Mouse (Mus musculus): ENCODE data around the gene Unc13b. TPM values are rescaled to one million over a fixed set of nuclear protein-coding genes. Genes with fewer than 3 reads are reported as not detected.
"Not testable (repeated sequence)": the region's sequence is repeated elsewhere in the genome, so short reads cannot be mapped to it uniquely, and the experiment has no call there.

The Unc13b gene
- total RNA-seq, 1 experiment from 2014 or later = 12.1 TPM

DNA sequence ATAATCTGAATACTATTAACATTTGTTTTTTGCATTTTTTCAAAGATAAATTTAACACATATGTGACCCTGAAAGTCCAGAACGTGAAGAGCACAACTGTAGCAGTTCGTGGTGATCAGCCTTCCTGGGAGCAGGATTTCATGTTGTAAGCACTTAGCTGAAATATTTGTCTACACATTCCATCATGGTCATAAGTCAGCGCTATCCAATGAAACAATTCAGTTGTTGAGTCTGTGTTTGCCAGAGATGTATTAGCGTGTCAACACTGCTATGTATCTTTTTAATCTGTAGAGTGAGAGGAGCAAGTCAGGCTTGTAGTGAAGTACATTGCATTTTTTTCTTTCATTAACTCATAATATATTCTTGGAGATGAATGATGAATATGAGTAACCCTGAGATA is 32.4 kb downstream of the Unc13b start:
- no peak for DNase-seq

DNA sequence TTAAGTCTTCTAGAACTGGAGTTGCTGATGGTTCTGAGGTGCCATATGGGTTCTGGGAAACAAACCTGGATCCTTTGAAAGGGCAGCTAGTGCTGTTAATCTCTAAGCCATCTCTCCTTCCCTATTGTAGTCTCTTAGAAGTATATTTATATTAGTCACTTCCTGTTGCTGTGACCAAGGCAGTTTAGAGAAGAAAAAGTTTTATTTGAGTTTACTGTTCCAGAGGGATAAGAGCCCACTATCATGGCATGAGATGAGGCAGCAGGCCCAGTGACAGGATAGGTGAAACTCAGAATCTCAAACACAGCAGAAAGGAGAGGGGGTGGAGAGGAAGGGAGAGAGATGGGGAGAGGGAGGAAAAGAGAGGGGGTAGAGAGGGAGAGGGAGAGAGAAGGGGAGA is 54.7 kb downstream of the Unc13b start:
- DNase-seq = no peak

DNA sequence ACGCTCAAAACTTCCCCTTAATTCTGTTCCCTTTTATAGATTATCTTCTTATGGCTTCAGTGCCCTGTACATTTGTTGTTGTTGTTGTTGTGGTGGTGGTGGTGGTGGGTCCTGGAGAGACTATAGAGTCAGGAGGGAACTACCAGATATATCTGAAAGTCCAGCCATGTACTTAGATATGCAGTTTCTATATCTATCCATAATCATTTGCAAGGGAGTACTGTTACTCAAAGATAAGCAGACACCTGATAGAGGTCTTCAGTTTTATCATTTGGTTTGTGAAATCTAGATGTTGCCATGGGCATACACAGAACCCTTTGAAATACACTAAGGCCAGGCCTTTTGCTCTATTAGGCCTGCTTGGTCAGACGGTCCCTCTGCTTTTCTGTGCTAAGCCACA is 55.8 kb downstream of the Unc13b start:
- no peak for DNase-seq

DNA sequence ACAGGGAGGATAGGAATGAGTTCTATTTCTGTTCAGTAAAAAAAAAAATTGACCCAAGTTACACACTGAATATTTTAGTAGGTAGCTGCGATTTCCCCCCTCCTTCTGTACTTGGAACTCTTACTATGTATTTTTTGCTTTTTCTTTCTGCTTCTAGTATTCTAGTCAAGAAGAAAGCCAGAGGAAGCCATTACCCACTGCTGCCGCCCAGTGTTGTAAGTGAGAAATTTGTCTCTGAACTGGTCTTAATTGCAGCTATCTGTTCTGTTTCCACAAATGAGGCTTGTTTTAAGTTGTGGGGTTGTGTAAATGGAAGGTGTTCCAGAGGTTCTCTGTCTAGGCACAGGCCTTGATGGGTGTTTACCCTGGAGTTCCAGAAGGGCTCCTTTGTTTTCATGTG is 56.2 kb downstream of the Unc13b start:
- peak; percentile 49 for DNase-seq

DNA sequence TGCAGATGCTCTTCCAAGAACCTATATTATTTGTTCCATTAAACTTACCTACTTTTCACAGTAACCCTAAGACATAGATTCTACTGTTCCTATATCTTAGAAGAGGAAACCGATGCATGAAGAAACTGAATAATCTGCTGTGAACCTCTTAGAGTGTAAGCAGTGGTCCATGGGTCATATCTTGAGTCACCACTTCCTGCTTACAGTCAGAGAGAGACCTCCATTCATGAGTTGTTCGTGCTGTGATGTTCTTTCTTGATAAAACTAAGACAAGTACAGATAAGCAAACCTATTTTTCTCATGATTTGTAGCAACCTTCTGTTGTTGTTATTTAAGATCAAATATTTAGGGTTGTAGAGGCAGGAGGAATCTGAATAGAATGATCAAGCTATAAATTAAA is 57.5 kb downstream of the Unc13b start:
- no peak for DNase-seq

DNA sequence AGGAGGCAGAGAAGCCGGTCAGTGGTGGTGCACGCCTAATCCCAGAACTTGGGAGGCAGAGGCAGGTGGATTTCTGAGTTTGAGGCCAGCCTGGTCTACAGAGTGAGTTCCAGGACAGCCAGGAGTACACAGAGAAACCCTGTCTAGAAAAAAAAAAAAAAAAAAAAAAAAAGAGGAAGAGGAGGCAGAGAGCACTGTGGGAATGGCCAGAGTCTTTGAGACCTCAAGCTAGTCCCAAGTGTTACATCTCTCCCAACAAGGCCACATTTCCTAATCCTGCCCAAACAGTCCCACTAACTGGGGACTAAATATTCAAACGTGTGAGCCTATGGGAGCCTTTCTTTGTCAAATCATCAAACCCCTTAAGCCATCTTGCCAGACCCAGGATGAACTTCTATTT is 71.0 kb downstream of the Unc13b start:
- DNase-seq = no peak

DNA sequence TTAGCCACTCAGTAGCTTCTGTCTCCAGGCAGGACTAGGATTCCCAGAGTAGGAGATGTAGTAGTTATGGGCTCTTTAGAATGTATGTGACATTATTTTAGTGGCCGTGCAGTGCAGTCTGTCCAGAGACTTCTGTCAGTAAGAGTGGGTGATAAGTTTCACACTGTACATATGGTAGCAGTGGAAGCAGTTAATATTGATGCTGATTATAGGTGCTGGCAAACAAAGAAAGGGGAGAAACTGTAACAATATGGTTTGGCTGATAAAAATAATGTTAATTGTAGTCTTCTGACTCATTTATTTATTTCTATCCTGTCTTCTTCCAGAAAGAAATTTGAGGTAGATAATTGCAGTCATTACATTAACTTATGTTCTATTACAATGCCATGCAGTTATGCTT is 83.9 kb downstream of the Unc13b start:
- DNase-seq = no peak

DNA sequence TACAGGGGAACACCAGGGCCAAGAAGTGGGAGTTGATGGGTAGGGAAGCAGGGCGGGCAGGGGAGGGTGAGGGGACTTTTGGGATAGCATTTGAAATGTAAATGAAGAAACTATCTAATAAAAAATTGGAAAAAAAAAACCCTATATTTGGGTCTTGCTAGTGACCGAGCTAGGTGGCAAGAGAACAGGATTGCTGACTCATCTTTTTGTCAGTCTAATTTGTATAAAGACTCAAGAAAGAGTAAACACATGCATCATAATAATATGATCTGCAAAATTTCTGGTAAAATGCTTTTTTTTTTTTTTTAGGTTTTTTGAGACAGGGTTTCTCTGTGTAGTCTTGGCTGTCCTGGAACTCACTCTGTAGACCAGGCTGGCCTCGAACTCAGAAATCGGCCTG is 93.7 kb downstream of the Unc13b start:
- not testable (repeated sequence) for DNase-seq

DNA sequence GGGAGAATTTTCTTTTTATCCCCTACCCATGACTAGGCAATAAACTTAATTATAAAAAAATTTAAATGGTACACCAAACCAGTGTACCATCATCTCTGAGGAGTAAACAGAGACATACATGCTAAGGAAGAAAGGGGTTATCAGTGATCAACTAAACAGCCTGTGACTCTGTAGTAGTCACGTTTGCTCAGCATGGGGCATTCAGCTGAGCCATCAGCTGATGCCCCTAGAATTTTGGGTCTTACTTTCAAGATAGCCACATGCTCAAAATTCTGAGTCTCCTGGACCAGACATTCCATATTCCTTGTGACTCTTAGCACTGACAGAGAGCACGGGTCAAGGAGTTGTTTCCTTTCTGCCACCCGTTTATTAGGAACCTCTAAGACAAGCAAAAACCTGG is 101.3 kb downstream of the Unc13b start:
- DNase-seq = no peak

DNA sequence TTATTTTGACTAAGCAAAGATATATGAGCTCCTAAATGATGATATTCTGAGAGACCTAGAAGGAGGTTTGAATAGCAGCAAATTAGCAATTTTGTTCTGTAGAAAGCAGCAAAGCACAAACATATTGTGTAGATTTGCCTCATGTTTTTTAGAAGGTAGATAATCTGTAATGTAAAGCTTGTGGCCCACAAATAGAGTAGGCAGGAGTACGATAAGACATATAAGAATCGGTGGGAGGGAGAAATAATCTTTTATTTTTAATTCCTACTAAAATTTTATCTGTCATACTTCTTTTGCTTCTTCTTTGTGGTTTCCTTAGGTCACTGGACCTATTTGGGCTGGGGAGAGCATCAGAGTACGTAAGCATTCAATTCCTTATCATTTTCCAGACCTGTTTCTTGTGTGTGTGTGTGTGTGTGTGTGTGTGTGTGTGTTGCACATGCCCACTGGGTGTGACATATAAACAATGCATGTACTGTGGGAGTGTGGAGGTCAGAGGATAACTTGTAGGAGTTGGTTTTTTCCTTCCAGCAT is 102.4 kb downstream of the Unc13b start:
- DNase-seq = no peak

DNA sequence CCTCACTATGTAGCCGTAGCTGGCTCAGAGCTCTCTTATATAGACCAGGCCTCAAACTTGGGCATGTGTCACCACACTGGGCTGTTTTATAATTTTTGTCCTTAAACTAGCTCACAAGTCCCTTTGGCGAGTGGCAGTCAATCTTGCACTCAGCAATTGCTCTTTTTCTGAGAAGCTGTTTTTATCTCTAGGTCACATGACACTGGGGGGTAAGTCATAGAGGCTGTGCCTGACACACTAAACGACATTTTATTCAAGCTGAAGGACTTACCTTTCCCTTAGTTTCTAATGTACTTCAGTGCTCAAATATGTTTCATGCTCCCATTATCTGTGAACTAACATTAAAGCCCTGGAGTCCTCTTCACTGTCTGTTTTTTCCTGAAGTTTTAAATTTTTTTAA is 104.5 kb downstream of the Unc13b start:
- DNase-seq = no peak

DNA sequence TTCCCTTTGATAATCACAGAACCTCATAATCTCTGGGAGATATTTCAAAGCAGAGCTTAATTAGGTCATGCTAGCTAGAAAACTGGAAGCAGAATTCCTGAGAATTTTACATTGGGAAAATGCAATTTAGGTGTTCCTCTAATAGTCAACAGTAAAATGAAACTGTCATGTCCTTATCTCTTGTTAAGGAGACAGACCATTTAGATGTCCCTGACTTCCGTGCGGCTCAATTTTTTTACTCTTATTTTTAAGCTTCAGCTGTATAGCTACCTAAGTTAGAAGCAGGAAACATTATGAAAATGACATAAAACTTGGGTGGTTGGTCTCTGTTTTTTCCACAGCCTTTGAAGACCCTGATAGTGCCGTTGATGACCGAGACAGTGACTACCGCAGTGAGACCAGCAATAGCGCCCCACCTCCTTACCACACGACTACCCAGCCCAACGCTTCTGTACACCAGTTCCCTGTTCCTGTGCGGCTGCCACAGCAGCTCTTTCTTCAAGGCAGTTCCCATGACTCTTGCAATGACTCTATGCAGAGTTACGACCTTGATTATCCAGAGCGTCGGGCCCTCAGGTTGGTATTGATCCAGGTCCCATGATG is 106.8 kb downstream of the Unc13b start:
- no peak for DNase-seq

DNA sequence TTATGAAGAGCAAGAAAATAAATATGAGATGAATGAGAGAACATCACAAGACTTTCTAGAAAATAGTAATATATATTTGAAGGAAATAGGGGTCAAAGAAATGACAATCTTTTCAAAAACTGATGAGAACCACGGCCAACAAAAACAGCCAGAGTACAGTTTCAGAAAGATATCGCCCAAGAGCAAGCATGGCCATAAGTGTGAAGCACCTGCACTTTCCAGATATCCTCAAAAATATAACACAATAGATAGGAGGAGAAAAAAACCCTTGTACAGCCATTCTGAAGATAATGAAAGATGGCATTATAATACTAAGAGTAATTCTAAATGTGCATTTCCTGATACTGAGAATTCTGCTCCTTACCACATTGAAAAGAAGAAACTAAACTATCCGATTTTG is 111.3 kb downstream of the Unc13b start:
- no peak for DNase-seq

DNA sequence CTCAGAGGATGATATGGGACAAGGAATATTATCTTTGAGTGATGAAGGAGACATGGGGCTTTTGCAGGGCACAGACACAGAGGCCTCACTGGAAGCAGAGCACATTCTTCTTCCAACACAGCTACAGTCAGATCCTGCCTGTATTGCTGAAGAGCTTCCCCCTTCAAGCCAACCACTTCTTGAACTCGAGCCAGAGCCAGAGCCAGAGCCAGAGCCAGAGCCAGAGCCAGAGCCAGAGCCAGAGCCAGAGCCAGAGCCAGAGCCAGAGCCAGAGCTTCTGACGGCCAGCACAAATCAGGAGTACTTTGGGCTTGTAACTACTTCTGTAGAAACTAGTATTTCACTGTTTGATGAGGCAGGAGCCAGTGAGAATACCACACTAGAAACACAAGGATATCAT is 118.4 kb downstream of the Unc13b start:
- peak; percentile 64 for DNase-seq

DNA sequence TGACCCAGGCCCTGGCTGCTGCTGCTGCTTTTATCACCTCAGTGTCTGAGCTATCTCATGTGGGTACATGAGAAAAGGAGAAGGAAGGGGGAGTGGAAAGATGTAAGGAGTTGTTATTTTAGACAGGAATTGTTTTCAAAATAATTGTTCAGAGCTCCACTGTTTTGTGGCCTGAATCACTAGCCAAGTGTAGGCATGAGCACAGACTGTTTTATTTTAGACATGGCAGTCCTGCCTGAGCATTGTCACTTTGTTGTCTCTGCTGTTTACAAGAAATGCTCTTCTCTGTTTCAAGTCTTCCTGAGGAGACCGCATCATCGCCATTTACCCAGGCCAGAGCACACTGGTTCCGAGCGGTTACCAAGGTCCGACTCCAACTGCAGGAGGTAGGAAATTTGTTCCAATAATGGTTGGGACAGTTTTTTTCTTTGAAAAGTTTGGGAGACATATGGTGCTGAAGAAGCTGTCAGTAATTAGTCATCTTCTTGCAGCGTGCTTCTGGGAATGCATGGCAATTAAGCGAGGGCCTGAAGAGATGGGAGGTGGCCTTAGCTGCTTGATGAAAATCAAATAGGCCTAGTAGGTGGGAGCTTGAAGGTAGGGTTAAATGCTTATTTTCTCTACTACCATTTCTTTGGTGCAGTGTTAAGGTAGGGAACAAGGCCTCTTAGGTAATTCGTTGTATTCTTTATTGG is 123.9 kb downstream of the Unc13b start:
- DNase-seq = no peak

DNA sequence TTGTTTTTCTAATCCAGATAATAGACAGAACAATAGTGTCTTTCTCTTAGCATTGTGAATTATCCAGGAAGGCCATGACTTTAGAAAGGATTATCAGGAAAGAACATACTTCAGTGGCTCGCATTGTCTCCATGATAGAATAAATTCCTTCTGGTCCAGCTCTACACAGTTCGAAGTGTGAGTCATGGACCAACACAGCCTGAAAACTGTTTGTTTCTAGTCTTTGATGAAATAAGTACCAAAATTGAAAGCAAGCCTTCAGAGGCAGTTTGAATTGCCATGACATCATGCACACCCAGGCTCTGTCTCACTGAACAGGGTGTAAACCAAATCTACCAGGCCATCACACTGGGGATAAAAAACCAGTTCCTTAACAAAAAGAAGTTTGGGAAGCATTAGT is 128.7 kb downstream of the Unc13b start:
- DNase-seq = no peak

DNA sequence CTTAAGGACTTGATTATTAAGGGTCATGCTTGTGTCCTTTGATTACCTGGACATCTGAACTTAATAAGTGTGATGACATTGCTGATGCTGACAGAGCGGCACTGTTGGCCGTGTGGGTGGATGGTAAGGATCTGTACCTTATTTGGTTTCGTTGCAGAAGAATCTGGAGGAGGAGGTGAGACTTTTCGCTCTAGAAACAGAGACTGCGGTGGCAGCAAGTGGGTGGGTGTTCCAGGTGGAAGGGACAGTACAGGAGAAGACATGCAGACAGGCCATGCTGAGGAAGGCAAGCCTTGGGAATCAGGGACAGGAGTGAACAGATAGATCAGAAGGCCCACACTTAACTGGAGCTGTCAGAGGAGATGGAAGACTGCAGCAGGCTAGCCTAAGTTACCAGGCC is 130.6 kb downstream of the Unc13b start:
- DNase-seq = no peak

DNA sequence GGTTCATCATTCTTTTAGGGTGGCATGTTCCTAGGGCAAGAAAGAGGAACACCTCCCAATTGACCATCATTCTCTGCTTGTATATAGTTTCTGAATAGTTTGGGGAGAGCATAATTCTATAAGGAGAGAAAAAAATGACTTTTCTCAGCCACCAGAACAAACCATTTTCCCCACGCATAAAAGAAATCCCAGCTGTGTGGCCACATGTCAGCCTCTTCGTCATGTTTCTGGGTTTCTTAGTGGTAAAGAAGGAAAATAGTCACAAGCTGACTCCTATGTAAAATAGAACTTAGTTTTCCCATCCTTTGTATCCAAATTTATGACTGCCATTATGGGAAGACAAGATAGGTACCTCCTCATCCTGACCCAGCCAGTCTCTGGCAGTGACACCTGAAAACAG is 146.2 kb downstream of the Unc13b start:
- no peak for DNase-seq

DNA sequence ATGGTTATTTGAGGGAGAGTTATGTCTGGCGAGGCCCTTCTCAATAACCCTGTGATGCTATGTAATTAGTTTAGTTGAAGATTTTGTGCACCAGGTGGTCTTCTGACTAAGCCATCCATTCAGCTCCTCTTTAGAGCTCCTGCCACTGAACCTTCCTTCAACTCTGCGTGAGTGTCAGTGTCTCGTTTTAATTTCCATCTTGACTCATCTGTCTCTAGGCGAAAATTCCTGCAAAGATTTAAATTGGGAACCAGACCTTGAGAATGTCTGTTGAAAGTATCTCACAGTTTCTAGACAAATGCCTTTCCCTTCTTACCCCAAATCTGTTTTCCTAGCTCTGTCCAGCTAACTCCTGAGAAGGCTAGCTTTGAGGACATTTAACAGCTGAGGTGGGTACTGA is 146.8 kb downstream of the Unc13b start:
- no peak for DNase-seq

DNA sequence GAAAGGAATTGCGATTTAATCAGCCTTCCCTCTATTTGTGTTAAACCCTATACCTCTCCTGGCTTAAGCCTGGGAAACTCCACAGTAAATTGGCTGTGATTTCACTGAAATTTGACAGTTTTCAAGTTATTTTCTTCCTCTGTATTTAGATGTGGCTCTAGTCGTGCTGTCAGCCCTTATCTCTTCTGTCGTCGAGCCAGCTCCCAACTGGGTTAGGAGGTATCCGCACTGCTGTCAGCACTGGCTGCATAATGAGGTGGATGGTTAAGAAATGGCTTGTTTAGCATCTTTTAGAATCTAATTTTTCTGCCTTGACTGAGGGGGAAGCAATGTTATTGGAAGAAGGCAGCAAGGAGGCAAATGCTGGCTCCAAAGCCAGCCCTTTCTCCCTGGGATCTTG is 148.2 kb downstream of the Unc13b start:
- DNase-seq = no peak

DNA sequence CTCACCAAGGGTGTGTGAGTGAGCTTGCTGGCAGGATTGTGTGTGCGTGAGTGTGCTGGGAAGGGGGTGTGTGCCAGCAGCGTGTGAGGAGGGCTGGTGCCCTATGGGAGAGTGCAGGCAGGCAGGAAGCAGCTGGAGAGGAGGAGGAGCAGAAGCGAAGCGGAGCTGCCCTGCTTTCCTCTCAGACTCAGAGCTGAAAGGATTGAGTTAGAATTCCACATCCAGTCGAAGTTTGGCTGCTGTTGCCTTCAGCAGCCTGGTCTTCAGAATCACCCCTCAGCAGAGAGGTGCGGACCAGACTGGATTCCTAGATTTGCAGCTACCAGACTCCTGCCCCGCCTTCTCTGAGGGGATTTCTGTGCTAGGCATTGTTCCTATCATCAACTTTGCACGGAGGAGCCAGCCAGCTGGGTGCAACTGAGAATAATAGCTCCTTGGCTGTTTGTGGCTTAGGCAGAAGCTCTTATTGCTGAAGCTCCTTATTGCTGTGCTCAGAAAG is 150.4 kb downstream of the Unc13b start:
- DNase-seq = peak; percentile 26

DNA sequence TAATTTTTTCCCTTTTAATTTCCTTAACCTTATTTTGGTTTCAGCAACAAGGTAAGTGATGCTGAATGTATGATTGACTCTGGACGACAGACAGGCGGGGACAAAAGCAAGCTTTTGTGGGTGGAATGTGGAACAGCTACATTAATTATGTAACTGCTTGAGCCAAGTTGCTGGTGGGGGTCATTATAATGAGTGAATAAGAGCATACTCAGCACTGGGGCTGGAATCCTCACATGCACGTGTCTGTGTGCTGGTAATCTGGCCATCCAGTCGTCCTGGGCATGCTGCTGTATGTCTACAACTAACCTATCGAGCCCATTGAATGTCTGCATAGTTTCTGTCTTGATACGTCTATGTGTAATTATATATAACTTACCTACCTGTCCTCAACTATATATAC is 150.9 kb downstream of the Unc13b start:
- no peak for DNase-seq

DNA sequence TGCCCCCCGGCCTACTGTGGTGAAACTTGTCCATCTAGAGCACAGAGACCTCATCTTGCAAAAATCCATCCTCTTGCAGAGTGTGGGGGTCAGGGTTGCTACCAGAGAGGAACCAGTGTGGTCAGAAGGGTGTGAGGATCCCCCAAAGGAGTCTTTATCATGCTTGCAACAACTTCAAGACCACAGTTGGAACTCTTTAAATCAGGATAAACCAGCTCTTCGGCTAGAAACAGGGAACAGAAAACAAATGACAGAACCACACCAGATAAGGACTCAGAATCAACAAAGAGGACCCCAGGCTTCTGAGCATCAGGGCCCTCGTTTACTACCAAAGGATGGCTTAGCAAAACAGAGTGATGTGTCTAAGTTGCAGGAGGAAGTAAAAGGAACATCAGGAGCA is 157.7 kb downstream of the Unc13b start:
- DNase-seq = no peak

DNA sequence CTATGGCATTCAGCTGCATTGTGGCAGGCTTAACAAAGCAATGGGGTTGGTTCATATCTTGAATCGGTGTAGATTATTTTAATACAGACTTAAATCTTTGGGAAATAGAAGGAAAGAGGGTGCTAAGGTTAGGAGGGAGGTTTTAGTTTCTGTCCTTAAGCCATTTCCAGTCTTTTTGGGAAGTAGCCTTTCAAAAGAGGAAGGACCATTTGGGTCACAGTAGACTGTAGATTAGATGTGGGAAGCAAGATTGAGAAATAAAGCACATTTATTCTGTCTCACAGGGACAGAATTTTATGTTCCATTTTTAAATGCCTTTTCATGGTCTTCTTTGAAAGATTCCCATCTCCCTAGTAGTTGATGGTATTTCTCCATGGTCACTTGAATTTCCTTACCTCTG is 159.2 kb downstream of the Unc13b start:
- no peak for DNase-seq

All from adrenal gland, postnatal 14 days (tissue).